Mouse (Mus musculus) lung, adult 2 months (tissue): ENCODE results near the gene Mark2.

Source experiments
- CTCF ChIP-seq: fragments of 200-500 bp; IDR thresholded peaks from 2 replicates; pipeline ENCODE4 v1.5.1; 2011; ENCODE audit warnings: mild to moderate bottlenecking, low read length, control low read depth; ENCODE audit not compliant: insufficient read depth
- POLR2A ChIP-seq: fragments of 200-500 bp; IDR thresholded peaks from 2 replicates; pipeline ENCODE4 v1.6.1; 2011; ENCODE audit warnings: low read depth, mild to moderate bottlenecking, control low read depth, low read length, borderline replicate concordance; ENCODE audit errors: extremely low read depth

DNA sequence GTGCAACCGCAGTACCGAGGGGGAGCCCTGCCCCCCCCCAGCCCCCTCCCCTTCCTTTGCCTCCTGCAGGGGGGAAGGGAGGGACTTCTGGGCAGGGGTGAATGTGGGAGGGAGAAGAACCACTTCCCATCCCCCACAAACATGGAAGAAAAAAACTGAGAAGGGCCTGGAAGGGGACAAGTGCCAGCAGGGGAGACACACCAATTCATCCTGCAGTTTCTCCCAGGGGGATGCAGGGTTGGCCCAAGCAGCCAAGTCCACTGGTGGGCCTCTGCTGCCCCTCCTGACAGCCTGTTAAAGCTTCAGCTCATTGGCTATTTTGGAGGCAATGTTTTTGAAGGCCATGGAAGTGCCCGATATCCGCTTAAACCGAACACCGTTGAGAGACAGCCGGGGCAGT, 64.9 kb downstream of the Mark2 start:
- TF ChIP-seq CTCF (no peak), POLR2A (no peak)
